Mouse (Mus musculus) brain, embryonic 14.5 days (tissue): Measurements from ENCODE around the gene Rpl24.

Experiments
- CTCF ChIP-seq: fragments of 200-500 bp; IDR thresholded peaks from 2 replicates; pipeline ENCODE4 v1.5.1; 2012; ENCODE audit warnings: inconsistent platforms, mild to moderate bottlenecking, moderate library complexity, borderline replicate concordance; ENCODE audit not compliant: insufficient read depth, insufficient read length; ENCODE audit errors: extremely low read depth
- POLR2A ChIP-seq: fragments of 200-500 bp; IDR thresholded peaks from 2 replicates; pipeline ENCODE4 v1.6.1; 2012; ENCODE audit warnings: mild to moderate bottlenecking, inconsistent platforms, borderline replicate concordance; ENCODE audit not compliant: poor library complexity, insufficient read depth, insufficient read length, severe bottlenecking; ENCODE audit errors: extremely low read depth

- TF ChIP-seq CTCF (no peak), POLR2A (no peak)
These were observed 42.8 kb downstream of the Rpl24 start for GRCm38 (mm10) chr16:56008862-56009261.
